Mouse (Mus musculus): ENCODE measurements at regions not wholly inside any gene's neighbourhood (a gene's known extent, or its start where the extent isn't known, plus 50 kb on each side); places are given as distances from the start of the nearest gene placed in this dataset.

DNA sequence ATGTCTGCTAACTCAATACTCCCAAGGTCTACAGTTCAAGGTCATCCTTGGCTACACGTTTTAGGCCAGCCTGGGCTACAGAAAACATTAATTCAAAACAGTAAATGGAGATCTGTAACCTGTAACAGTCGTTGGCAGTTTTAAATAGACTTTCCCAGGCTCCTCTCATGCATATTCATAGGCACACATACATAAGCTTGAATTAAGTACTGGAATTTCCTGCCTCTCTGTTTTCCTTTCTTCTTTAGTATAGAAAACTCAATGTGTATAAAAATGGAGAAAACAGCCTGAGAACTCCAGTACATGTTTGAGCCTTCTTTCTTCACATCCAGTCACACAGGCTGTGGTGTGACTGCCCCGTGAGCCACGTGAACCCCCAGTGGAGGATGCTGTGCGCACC, 86.0 kb upstream of the Zbtb40 start:
- ATAC-seq (ENCODE audit: insufficient read depth) (no peak), DNase-seq (ENCODE audit: low read depth in 3 of 3, low spot score in 3 of 3) (no peak)
- Histone ChIP-seq H3K36me3 (replicated peaks; ENCODE audit: control insufficient read depth, insufficient read depth, low read depth) (no peaks in the 10 kb centered on the region), H3K4me2 (ENCODE audit: low read depth) (no peak overlapping the region), H3K9me3 (ENCODE audit: control insufficient read depth, low read length) (no peaks in the 10 kb centered on the region), H3K4me3 (ENCODE audit: insufficient read depth in 1 of 2, low read depth in 2 of 2, low read length in 2 of 2) (no peak overlapping the region), H3K27ac (no peak overlapping the region), H3K27me3 (ENCODE audit: control insufficient read depth, insufficient read depth, low read length) (peaks cover 3% of the 10 kb centered on the region; the same call in 1 of the 2 replicates), H3K9ac (replicated peaks) (no peak overlapping the region), H3K4me1 (replicated peaks; ENCODE audit: control insufficient read depth in 2 of 2, insufficient read depth in 2 of 2, low read length in 1 of 2) (no peaks in the 10 kb centered on the region)
- 54% methylated on average over 5 of the region's 5 CpGs for WGBS (ENCODE audit: insufficient replicate concordance)
- TF ChIP-seq CTCF (IDR thresholded peaks at IDR 0.05; ENCODE audit: low read depth) (no peak), EP300 (IDR thresholded peaks at IDR 0.05; ENCODE audit: low read depth) (no peak)

DNA sequence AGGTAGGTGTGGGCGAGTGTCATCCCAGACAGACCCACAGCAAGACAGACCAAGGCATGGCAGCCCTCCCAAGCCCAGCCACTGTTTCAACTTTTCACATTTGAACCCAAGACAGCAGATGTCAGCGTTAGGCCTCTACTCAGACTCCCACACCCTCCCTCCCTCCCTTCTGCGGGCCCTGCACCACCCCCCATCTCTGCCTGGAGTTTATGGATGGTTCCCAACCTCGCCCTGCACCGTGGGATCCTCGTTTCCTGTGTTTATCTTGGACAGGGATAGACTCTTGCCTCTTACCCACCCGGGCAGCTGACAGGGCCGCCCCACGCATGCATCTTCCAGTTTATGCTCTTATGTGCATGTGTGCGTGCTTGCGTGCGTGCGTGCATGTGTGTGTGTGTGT, 85.2 kb upstream of the Zbtb40 start:
- H3K27me3 ChIP-seq (ENCODE audit: control insufficient read depth, insufficient read depth, low read length) = peaks cover 3% of the 10 kb centered on the region; the same call in 1 of the 2 replicates
- ATAC-seq (ENCODE audit: insufficient read depth) = no peak
- H3K9ac ChIP-seq (replicated peaks) = no peak overlapping the region
- TF ChIP-seq CTCF (IDR thresholded peaks at IDR 0.05; ENCODE audit: low read depth) = no peak
- no peak for TF ChIP-seq EP300 (IDR thresholded peaks at IDR 0.05; ENCODE audit: low read depth)
- H3K9me3 ChIP-seq (ENCODE audit: control insufficient read depth, low read length) = no peaks in the 10 kb centered on the region
- 54% methylated on average over 12 of the region's 13 CpGs for WGBS (ENCODE audit: insufficient replicate concordance)
- no peak overlapping the region for H3K4me3 ChIP-seq (ENCODE audit: insufficient read depth in 1 of 2, low read depth in 2 of 2, low read length in 2 of 2)
- H3K4me1 ChIP-seq (replicated peaks; ENCODE audit: control insufficient read depth in 2 of 2, insufficient read depth in 2 of 2, low read length in 1 of 2) = no peaks in the 10 kb centered on the region
- H3K36me3 ChIP-seq (replicated peaks; ENCODE audit: control insufficient read depth, insufficient read depth, low read depth) = no peaks in the 10 kb centered on the region
- no peak for DNase-seq (ENCODE audit: low read depth in 3 of 3, low spot score in 3 of 3)
- no peak overlapping the region for H3K4me2 ChIP-seq (ENCODE audit: low read depth)
- no peak overlapping the region for H3K27ac ChIP-seq

- no peak for ATAC-seq (ENCODE audit: insufficient read depth)
- Histone ChIP-seq H3K27ac (no peak overlapping the region), H3K9me3 (ENCODE audit: control insufficient read depth, low read length) (no peaks in the 10 kb centered on the region), H3K4me2 (ENCODE audit: low read depth) (no peak overlapping the region), H3K4me1 (replicated peaks; ENCODE audit: control insufficient read depth in 2 of 2, insufficient read depth in 2 of 2, low read length in 1 of 2) (no peaks in the 10 kb centered on the region), H3K27me3 (ENCODE audit: control insufficient read depth, insufficient read depth, low read length) (peaks cover 3% of the 10 kb centered on the region; the same call in 1 of the 2 replicates), H3K36me3 (replicated peaks; ENCODE audit: control insufficient read depth, insufficient read depth, low read depth) (no peaks in the 10 kb centered on the region), H3K9ac (replicated peaks) (no peak overlapping the region), H3K4me3 (ENCODE audit: insufficient read depth in 1 of 2, low read depth in 2 of 2, low read length in 2 of 2) (no peak overlapping the region)
- TF ChIP-seq CTCF (IDR thresholded peaks at IDR 0.05; ENCODE audit: low read depth) = no peak
- TF ChIP-seq EP300 (IDR thresholded peaks at IDR 0.05; ENCODE audit: low read depth) = no peak
- no peak for DNase-seq (ENCODE audit: low read depth in 3 of 3, low spot score in 3 of 3)
- 10% methylated on average over 7 of the region's 7 CpGs for WGBS (ENCODE audit: insufficient replicate concordance)
Measured at GRCm38 (mm10) chr4:137130619-137131212, 82.1 kb upstream of the Zbtb40 start.

- Histone ChIP-seq H3K27me3 (ENCODE audit: control insufficient read depth, insufficient read depth, low read length) (peaks cover 8% of the 10 kb centered on the region), H3K4me3 (ENCODE audit: insufficient read depth in 1 of 2, low read depth in 2 of 2, low read length in 2 of 2) (no peak overlapping the region), H3K36me3 (replicated peaks; ENCODE audit: control insufficient read depth, insufficient read depth, low read depth) (no peaks in the 10 kb centered on the region), H3K9ac (replicated peaks) (no peak overlapping the region), H3K27ac (no peak overlapping the region), H3K4me1 (replicated peaks; ENCODE audit: control insufficient read depth in 2 of 2, insufficient read depth in 2 of 2, low read length in 1 of 2) (no peaks in the 10 kb centered on the region), H3K9me3 (ENCODE audit: control insufficient read depth, low read length) (no peaks in the 10 kb centered on the region), H3K4me2 (ENCODE audit: low read depth) (no peak overlapping the region)
- DNase-seq (ENCODE audit: low read depth in 3 of 3, low spot score in 3 of 3) (no peak), ATAC-seq (ENCODE audit: insufficient read depth) (no peak)
- 23% methylated on average over 15 of the region's 15 CpGs for WGBS (ENCODE audit: insufficient replicate concordance)
- TF ChIP-seq CTCF (IDR thresholded peaks at IDR 0.05; ENCODE audit: low read depth) = no peak
- TF ChIP-seq EP300 (IDR thresholded peaks at IDR 0.05; ENCODE audit: low read depth) = no peak
Measured at GRCm38 (mm10) chr4:137128152-137128551, 79.6 kb upstream of the Zbtb40 start.

DNA sequence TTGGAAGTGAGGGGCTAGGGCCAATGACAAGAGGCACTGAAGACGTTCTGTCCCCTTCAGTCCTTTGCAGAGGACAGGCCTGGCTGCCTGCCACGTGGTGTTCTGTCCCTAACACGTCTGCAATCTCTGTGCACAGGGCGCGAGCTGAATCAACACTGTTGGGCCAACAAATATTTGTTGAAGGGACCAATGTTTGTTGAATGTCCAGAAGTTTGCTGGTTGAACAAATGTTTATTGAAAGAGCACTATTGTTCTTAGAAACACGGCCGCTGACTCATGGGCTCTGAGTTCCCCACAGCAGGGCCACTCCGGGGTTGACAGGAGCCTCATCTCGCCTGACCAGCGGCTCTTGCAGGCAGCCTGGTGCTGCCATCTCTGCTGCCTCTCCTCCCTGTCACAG, 73.1 kb upstream of the Zbtb40 start:
- Histone ChIP-seq H3K27me3 (ENCODE audit: control insufficient read depth, insufficient read depth, low read length) (peaks cover 25% of the 10 kb centered on the region), H3K36me3 (replicated peaks; ENCODE audit: control insufficient read depth, insufficient read depth, low read depth) (no peaks in the 10 kb centered on the region), H3K27ac (no peak overlapping the region), H3K4me1 (replicated peaks; ENCODE audit: control insufficient read depth in 2 of 2, insufficient read depth in 2 of 2, low read length in 1 of 2) (peaks cover 0 to 2% of the 10 kb centered on the region in 2 experiments; a peak in 2 of 4 replicates), H3K4me2 (ENCODE audit: low read depth) (no peak overlapping the region), H3K9me3 (ENCODE audit: control insufficient read depth, low read length) (no peaks in the 10 kb centered on the region), H3K4me3 (ENCODE audit: insufficient read depth in 1 of 2, low read depth in 2 of 2, low read length in 2 of 2) (no peak overlapping the region), H3K9ac (replicated peaks) (no peak overlapping the region)
- DNase-seq (ENCODE audit: low read depth in 3 of 3, low spot score in 3 of 3) (peak in 2 of 3 experiments; percentile 10 to 11), ATAC-seq (ENCODE audit: insufficient read depth) (no peak)
- WGBS (ENCODE audit: insufficient replicate concordance) = 45% methylated on average over 10 of the region's 10 CpGs
- TF ChIP-seq CTCF (IDR thresholded peaks at IDR 0.05; ENCODE audit: low read depth) (no peak), EP300 (IDR thresholded peaks at IDR 0.05; ENCODE audit: low read depth) (no peak)
